ENCODE assay signal across 8 mouse cellular contexts in the genomic region with DNA sequence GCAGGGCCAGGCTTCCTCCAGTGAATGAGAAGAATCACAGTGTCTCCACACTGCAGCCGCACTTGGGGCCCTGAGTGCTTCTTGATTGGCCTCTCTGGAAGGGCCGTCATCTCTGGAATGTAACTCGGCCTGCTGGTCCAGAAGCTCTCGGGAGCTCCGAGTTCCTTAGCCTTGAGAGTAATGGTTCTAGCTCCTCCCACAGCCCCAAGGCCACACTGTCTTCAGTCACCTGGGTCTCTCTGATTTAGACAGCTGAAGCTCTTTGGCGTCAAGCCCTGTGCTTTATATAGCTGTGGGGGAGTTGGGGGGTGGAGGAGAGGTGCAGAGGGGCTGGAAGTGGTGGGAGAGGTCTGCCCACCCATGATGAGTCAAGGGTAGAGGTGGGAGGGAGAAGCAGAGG. TPM values are rescaled to one million over a fixed set of nuclear protein-coding genes. Genes with fewer than 3 reads are reported as not detected.
DNase-seq lines count a peak whose midpoint lies in the region; ATAC-seq and TF ChIP-seq lines count a peak whose summit lies in the region.

No protein-coding gene starts in this region.

- TF ChIP-seq POLR2A in MEL (IDR thresholded peaks at IDR 0.05; ENCODE audit: control insufficient read depth in 1 of 2, insufficient read depth in 1 of 2, low read depth in 1 of 2, low read length in 2 of 2, poor library complexity in 1 of 2): 0 out of 4 replicates have a peak, but pooled peaks of 1 of the 2 experiments have one; percentile 2

- peak overlapping the region; percentile 81 for H3K27ac ChIP-seq in MEL (ENCODE audit: control insufficient read depth, low read depth, low read length)
- H3K27ac ChIP-seq in embryonic facial prominence, embryonic 10.5 days (replicated peaks): peak overlapping the region; percentile 60
- peak overlapping the region; percentile 85 for H3K27ac ChIP-seq in kidney, postnatal 0 days
- H3K27ac ChIP-seq in lung, embryonic 16.5 days (ENCODE audit: low read length): peak overlapping the region; percentile 97
- no peak overlapping the region for H3K27ac ChIP-seq in midbrain, embryonic 11.5 days (ENCODE audit: low read depth, low read length)
- H3K27ac ChIP-seq in hindbrain, embryonic 14.5 days: no peak overlapping the region

- H3K9ac ChIP-seq in MEL (ENCODE audit: control insufficient read depth, low read depth, low read length, poor library complexity, severe bottlenecking): no peak overlapping the region; the same call in 1 of the 2 replicates
- no peak overlapping the region for H3K9ac ChIP-seq in kidney, postnatal 0 days (ENCODE audit: low read depth, low read length)
- H3K9ac ChIP-seq in lung, embryonic 16.5 days (ENCODE audit: low read length): no peak overlapping the region; the same call in none of the 2 replicates
- no peak overlapping the region for H3K9ac ChIP-seq in midbrain, embryonic 11.5 days (ENCODE audit: low read length)
- no peak overlapping the region for H3K9ac ChIP-seq in hindbrain, embryonic 14.5 days

- peak; percentile 85 for ATAC-seq in kidney, postnatal 0 days (replicated peaks; ENCODE audit: low FRiP score, low read depth)
- peak; percentile 94 for ATAC-seq in lung, embryonic 16.5 days (ENCODE audit: low read depth)
- no peak for ATAC-seq in midbrain, embryonic 11.5 days (ENCODE audit: low FRiP score)
- ATAC-seq in hindbrain, embryonic 14.5 days (ENCODE audit: low FRiP score): no peak

- DNase-seq in MEL (ENCODE audit: low read depth, low spot score): no peak
- DNase-seq in embryonic facial prominence, embryonic 10.5 days (ENCODE audit: low spot score): peak; percentile 65
- DNase-seq in kidney, postnatal 0 days (ENCODE audit: low spot score): peak; percentile 93
- no peak for DNase-seq in cerebellum, adult 11-12 months
- no peak for DNase-seq in thymus, postnatal 0 days (ENCODE audit: low spot score)
- no peak for DNase-seq in midbrain, embryonic 11.5 days (ENCODE audit: low spot score, missing footprints)
- DNase-seq in hindbrain, embryonic 14.5 days (ENCODE audit: low spot score): no peak

- peaks cover 13 to 28% of the 10 kb centered on the region in 2 experiments for H3K4me1 ChIP-seq in MEL (ENCODE audit: control insufficient read depth in 1 of 2, insufficient read depth in 2 of 2, low read length in 2 of 2)
- H3K4me1 ChIP-seq in embryonic facial prominence, embryonic 10.5 days: peaks cover 45% of the 10 kb centered on the region
- H3K4me1 ChIP-seq in kidney, postnatal 0 days (replicated peaks; ENCODE audit: insufficient read depth, low read length): peaks cover 25% of the 10 kb centered on the region; the same call in 1 of the 2 replicates
- peaks cover 30% of the 10 kb centered on the region for H3K4me1 ChIP-seq in lung, embryonic 16.5 days (replicated peaks; ENCODE audit: control insufficient read depth, insufficient read depth, low read length)
- no peaks in the 10 kb centered on the region for H3K4me1 ChIP-seq in midbrain, embryonic 11.5 days (ENCODE audit: control insufficient read depth, insufficient read depth, low read length)
- H3K4me1 ChIP-seq in hindbrain, embryonic 14.5 days (replicated peaks; ENCODE audit: control insufficient read depth, insufficient read depth, low read length): no peaks in the 10 kb centered on the region

- no peak for TF ChIP-seq EP300 in MEL (IDR thresholded peaks at IDR 0.05; ENCODE audit: low read depth in 1 of 2, low read length in 2 of 2)

- 43% methylated on average over 6 of the region's 6 CpGs for whole genome bisulfite sequencing in embryonic facial prominence, embryonic 10.5 days
- WGBS in kidney, postnatal 0 days: 9% methylated on average over 6 of the region's 6 CpGs
- WGBS in lung, embryonic 16.5 days: 10% methylated on average over 6 of the region's 6 CpGs
- 77% methylated on average over 6 of the region's 6 CpGs for WGBS in midbrain, embryonic 11.5 days
- whole genome bisulfite sequencing in hindbrain, embryonic 14.5 days: 68% methylated on average over 6 of the region's 6 CpGs

- no peaks in the 10 kb centered on the region for H3K9me3 ChIP-seq in MEL (replicated peaks; ENCODE audit: insufficient read depth, low read length)
- H3K9me3 ChIP-seq in embryonic facial prominence, embryonic 10.5 days: no peaks in the 10 kb centered on the region
- H3K9me3 ChIP-seq in kidney, postnatal 0 days (replicated peaks; ENCODE audit: low read length): no peaks in the 10 kb centered on the region
- no peaks in the 10 kb centered on the region for H3K9me3 ChIP-seq in lung, embryonic 16.5 days (ENCODE audit: control insufficient read depth, low read length)
- H3K9me3 ChIP-seq in midbrain, embryonic 11.5 days (ENCODE audit: control insufficient read depth, low read length): no peaks in the 10 kb centered on the region
- H3K9me3 ChIP-seq in hindbrain, embryonic 14.5 days (ENCODE audit: control insufficient read depth, low read length): no peaks in the 10 kb centered on the region

- H3K36me3 ChIP-seq in MEL (ENCODE audit: control insufficient read depth in 1 of 2, insufficient read depth in 2 of 2, low read length in 2 of 2): peaks cover 4 to 25% of the 10 kb centered on the region in 2 experiments; a peak in 3 of 4 replicates
- H3K36me3 ChIP-seq in embryonic facial prominence, embryonic 10.5 days (replicated peaks): peaks cover 10% of the 10 kb centered on the region; the same call in 1 of the 2 replicates
- 0 out of 2 replicates have a peak, but pooled peaks cover under 1% of the 10 kb centered on the region for H3K36me3 ChIP-seq in kidney, postnatal 0 days (ENCODE audit: insufficient read depth, low read length)
- H3K36me3 ChIP-seq in lung, embryonic 16.5 days (ENCODE audit: control insufficient read depth, insufficient read depth, low read length): no peaks in the 10 kb centered on the region
- no peaks in the 10 kb centered on the region for H3K36me3 ChIP-seq in midbrain, embryonic 11.5 days (ENCODE audit: control insufficient read depth, insufficient read depth, low read length)
- H3K36me3 ChIP-seq in hindbrain, embryonic 14.5 days (replicated peaks; ENCODE audit: control insufficient read depth, insufficient read depth): no peaks in the 10 kb centered on the region

- no peak for TF ChIP-seq RAD21 in MEL (IDR thresholded peaks at IDR 0.05; ENCODE audit: low read depth, low read length)

- H3K4me3 ChIP-seq in MEL (ENCODE audit: control insufficient read depth in 1 of 2, insufficient read depth in 1 of 2, low read depth in 2 of 2, low read length in 2 of 2): no peak overlapping the region
- H3K4me3 ChIP-seq in embryonic facial prominence, embryonic 10.5 days: no peak overlapping the region
- no peak overlapping the region for H3K4me3 ChIP-seq in kidney, postnatal 0 days (replicated peaks; ENCODE audit: low read depth, low read length)
- H3K4me3 ChIP-seq in lung, embryonic 16.5 days (ENCODE audit: low read length): no peak overlapping the region
- no peak overlapping the region for H3K4me3 ChIP-seq in midbrain, embryonic 11.5 days (ENCODE audit: low read depth, low read length)
- H3K4me3 ChIP-seq in hindbrain, embryonic 14.5 days (replicated peaks; ENCODE audit: low read length): no peak overlapping the region

- no peak overlapping the region for H3K4me2 ChIP-seq in kidney, postnatal 0 days (ENCODE audit: low read length)
- H3K4me2 ChIP-seq in lung, embryonic 16.5 days (ENCODE audit: low read depth, low read length): peak overlapping the region; percentile 46
- H3K4me2 ChIP-seq in midbrain, embryonic 11.5 days: no peak overlapping the region
- H3K4me2 ChIP-seq in hindbrain, embryonic 14.5 days (replicated peaks): no peak overlapping the region

- H3K79me2 ChIP-seq in MEL (ENCODE audit: control insufficient read depth, insufficient read depth, low read length, poor library complexity): peaks cover 52% of the 10 kb centered on the region

- no peak for TF ChIP-seq CTCF in MEL (IDR thresholded peaks at IDR 0.05 in 2 of 3, conservative IDR thresholded peaks at IDR 0.05 in 1 of 3; ENCODE audit: control insufficient read depth in 1 of 3, insufficient read depth in 1 of 3, low read depth in 2 of 3, low read length in 3 of 3, poor library complexity in 1 of 3, severe bottlenecking in 1 of 3)
- TF ChIP-seq CTCF in kidney, postnatal 0 days (IDR thresholded peaks at IDR 0.05; ENCODE audit: low read depth): no peak

- H3K27me3 ChIP-seq in MEL (ENCODE audit: control insufficient read depth in 1 of 2, insufficient read depth in 2 of 2, low read length in 2 of 2): no peaks in the 10 kb centered on the region
- no peaks in the 10 kb centered on the region for H3K27me3 ChIP-seq in embryonic facial prominence, embryonic 10.5 days (replicated peaks; ENCODE audit: low read depth, poor library complexity, severe bottlenecking)
- no peaks in the 10 kb centered on the region for H3K27me3 ChIP-seq in kidney, postnatal 0 days (ENCODE audit: insufficient read depth, low read length)
- H3K27me3 ChIP-seq in lung, embryonic 16.5 days (ENCODE audit: control insufficient read depth, insufficient read depth, low read depth, low read length): no peaks in the 10 kb centered on the region
- H3K27me3 ChIP-seq in midbrain, embryonic 11.5 days (ENCODE audit: control insufficient read depth, insufficient read depth, low read length): no peaks in the 10 kb centered on the region
- H3K27me3 ChIP-seq in hindbrain, embryonic 14.5 days (ENCODE audit: control insufficient read depth, insufficient read depth, low read length): no peaks in the 10 kb centered on the region

RNA-seq across cellular contexts. Expression of a gene that starts 14.1 kb away (rescaled TPM):
- total RNA-seq in MEL (2012; rRNA removed): 144 and 155 TPM in 2 replicates
- 100 to 1,000 TPM in 1 of 2 experiments, 10 to 100 TPM in 1; 35.1 to 223 TPM for polyA plus RNA-seq in MEL (2012; ENCODE audit: insufficient read depth in 1 of 2, insufficient read length in 2 of 2, low read depth in 1 of 2, low replicate concordance in 2 of 2, missing spikeins in 1 of 2)
- 8.5 and 9.0 TPM in 2 replicates for polyA plus RNA-seq in embryonic facial prominence, embryonic 10.5 days (2016; fragmentation: Nextera tagmentation; extraction: Ambion mirVana)
- polyA plus RNA-seq in kidney, postnatal 0 days (2015; fragmentation: Nextera tagmentation; extraction: Ambion mirVana): 12.5 and 14.9 TPM in 2 replicates
- 23.3 and 30.0 TPM in 2 replicates for polyA plus RNA-seq in lung, embryonic 16.5 days (2015; fragmentation: Nextera tagmentation; extraction: Ambion mirVana)
- polyA plus RNA-seq in thymus, postnatal 0 days (2015; fragmentation: Nextera tagmentation; extraction: Ambion mirVana): 5.2 and 6.9 TPM in 2 replicates
- 2.8 and 4.3 TPM in 2 replicates for polyA plus RNA-seq in midbrain, embryonic 11.5 days (2014; fragmentation: Nextera tagmentation; extraction: Ambion mirVana)
- polyA plus RNA-seq in hindbrain, embryonic 14.5 days (2014; fragmentation: Nextera tagmentation; extraction: Ambion mirVana): 3.1 and 3.7 TPM in 2 replicates

RNA-seq across cellular contexts. Expression of a gene that starts 30.8 kb away (rescaled TPM):
- total RNA-seq in MEL (2012; rRNA removed): 64.3 and 74.6 TPM in 2 replicates
- polyA plus RNA-seq in MEL (2012; ENCODE audit: insufficient read depth in 1 of 2, insufficient read length in 2 of 2, low read depth in 1 of 2, low replicate concordance in 2 of 2, missing spikeins in 1 of 2): 10 to 100 TPM in 1 of 2 experiments, not detected in 1; 84.5 TPM
- 70.0 and 76.4 TPM in 2 replicates for polyA plus RNA-seq in embryonic facial prominence, embryonic 10.5 days (2016; fragmentation: Nextera tagmentation; extraction: Ambion mirVana)
- polyA plus RNA-seq in kidney, postnatal 0 days (2015; fragmentation: Nextera tagmentation; extraction: Ambion mirVana): 21.2 and 24.7 TPM in 2 replicates
- polyA plus RNA-seq in lung, embryonic 16.5 days (2015; fragmentation: Nextera tagmentation; extraction: Ambion mirVana): 39.1 and 41.1 TPM in 2 replicates
- polyA plus RNA-seq in thymus, postnatal 0 days (2015; fragmentation: Nextera tagmentation; extraction: Ambion mirVana): 50.6 and 51.1 TPM in 2 replicates
- polyA plus RNA-seq in midbrain, embryonic 11.5 days (2014; fragmentation: Nextera tagmentation; extraction: Ambion mirVana): 25.7 and 35.8 TPM in 2 replicates
- 6.2 and 8.1 TPM in 2 replicates for polyA plus RNA-seq in hindbrain, embryonic 14.5 days (2014; fragmentation: Nextera tagmentation; extraction: Ambion mirVana)

RNA-seq across cellular contexts. Expression of a gene that starts 39.7 kb away (rescaled TPM):
- 239 and 243 TPM in 2 replicates for total RNA-seq in MEL (2012; rRNA removed)
- polyA plus RNA-seq in MEL (2012; ENCODE audit: insufficient read depth in 1 of 2, insufficient read length in 2 of 2, low read depth in 1 of 2, low replicate concordance in 2 of 2, missing spikeins in 1 of 2): 100 to 1,000 TPM in 1 of 2 experiments, not detected in 1; 287 TPM
- 296 and 300 TPM in 2 replicates for polyA plus RNA-seq in embryonic facial prominence, embryonic 10.5 days (2016; fragmentation: Nextera tagmentation; extraction: Ambion mirVana)
- 354 and 392 TPM in 2 replicates for polyA plus RNA-seq in kidney, postnatal 0 days (2015; fragmentation: Nextera tagmentation; extraction: Ambion mirVana)
- polyA plus RNA-seq in lung, embryonic 16.5 days (2015; fragmentation: Nextera tagmentation; extraction: Ambion mirVana): 279 and 290 TPM in 2 replicates
- 173 and 174 TPM in 2 replicates for polyA plus RNA-seq in thymus, postnatal 0 days (2015; fragmentation: Nextera tagmentation; extraction: Ambion mirVana)
- 176 and 195 TPM in 2 replicates for polyA plus RNA-seq in midbrain, embryonic 11.5 days (2014; fragmentation: Nextera tagmentation; extraction: Ambion mirVana)
- 183 and 187 TPM in 2 replicates for polyA plus RNA-seq in hindbrain, embryonic 14.5 days (2014; fragmentation: Nextera tagmentation; extraction: Ambion mirVana)

Comparison
In these comparisons a context has a peak if more than half of its experiments do, and no peak if none do; other contexts are left out.
1. DNase-seq: peak in embryonic facial prominence, embryonic 10.5 days (single experiment) and kidney, postnatal 0 days (single experiment); none in MEL (single experiment), cerebellum, adult 11-12 months (single experiment), thymus, postnatal 0 days (single experiment), midbrain, embryonic 11.5 days (single experiment) and hindbrain, embryonic 14.5 days (single experiment).
2. H3K27ac ChIP-seq: peak in MEL (single experiment), embryonic facial prominence, embryonic 10.5 days (single experiment), kidney, postnatal 0 days (single experiment) and lung, embryonic 16.5 days (single experiment); none in midbrain, embryonic 11.5 days (single experiment) and hindbrain, embryonic 14.5 days (single experiment).
3. ATAC-seq: peak in kidney, postnatal 0 days (single experiment) and lung, embryonic 16.5 days (single experiment); none in midbrain, embryonic 11.5 days (single experiment) and hindbrain, embryonic 14.5 days (single experiment).